Mouse (Mus musculus) hindbrain, embryonic 16.5 days (tissue): ENCODE data around the gene Sdk2. TPM values are rescaled to one million over a fixed set of nuclear protein-coding genes. Genes with fewer than 3 reads are reported as not detected.

Experiments used
- ATAC-seq: fragments of 200-750 bp; cut with Nextera tagmentation; 2 replicates; pipeline ENCODE4 v1.8.0; 2017; ENCODE audit warnings: moderate TSS enrichment, moderate library complexity
- H3K27ac ChIP-seq: fragments of 300-500 bp; sonication (generic); 2 replicates; pipeline ENCODE4 v1.5.1; 2014; ENCODE audit warnings: low read depth, mild to moderate bottlenecking, control low read depth, low read length, moderate library complexity
- H3K27me3 ChIP-seq: fragments of 300-500 bp; sonication (generic); replicated peaks from 2 replicates; pipeline ENCODE4 v1.6.1; 2014; ENCODE audit warnings: low read length; ENCODE audit not compliant: control insufficient read depth, insufficient read depth
- H3K36me3 ChIP-seq: fragments of 300-500 bp; sonication (generic); 2 replicates; pipeline ENCODE4 v1.6.1; 2014; ENCODE audit warnings: mild to moderate bottlenecking, low read length, moderate library complexity, mixed read lengths; ENCODE audit not compliant: control insufficient read depth, insufficient read depth
- H3K4me1 ChIP-seq: fragments of 300-500 bp; sonication (generic); 2 replicates; pipeline ENCODE4 v1.6.1; 2014; ENCODE audit warnings: low read depth, low read length; ENCODE audit not compliant: control insufficient read depth, insufficient read depth
- H3K4me2 ChIP-seq: fragments of 300-500 bp; sonication (generic); 2 replicates; pipeline ENCODE4 v1.6.1; 2014; ENCODE audit warnings: mild to moderate bottlenecking, low read length, control low read depth, moderate library complexity
- H3K4me3 ChIP-seq: fragments of 300-500 bp; sonication (generic); 2 replicates; pipeline ENCODE4 v1.5.1; 2014; ENCODE audit warnings: mild to moderate bottlenecking, low read length, control low read depth, moderate library complexity
- H3K9ac ChIP-seq: fragments of 300-500 bp; sonication (generic); 2 replicates; pipeline ENCODE4 v1.6.1; 2014; ENCODE audit warnings: low read depth, mild to moderate bottlenecking, control low read depth, low read length, moderate library complexity
- H3K9me3 ChIP-seq: fragments of 300-500 bp; sonication (generic); 2 replicates; pipeline ENCODE4 v1.6.1; 2014; ENCODE audit warnings: mild to moderate bottlenecking, low read length, moderate library complexity; ENCODE audit not compliant: control insufficient read depth
- WGBS: fragments of 180-500 bp; shearing (Covaris S2); extraction: QIAGEN DNeasy Blood & Tissue Kit; methylation state at CpG from one replicate; pipeline ENCODE4 v1.1.7; 2014; 5-methylcytosine and 5-hydroxymethylcytosine counted together
- polyA plus RNA-seq: library from polyadenylated mRNA; unstranded; fragments of >200 nt; fragmentation: Nextera tagmentation; extraction: Ambion mirVana; gene quantifications from 2 replicates; pipeline ENCODE4 v1.2.1, GENCODE M21; 2015

Sdk2 gene
- polyA plus RNA-seq, 1 experiment from 2014 or later: 3.3 TPM

GRCm38 (mm10) chr11:113729239-113729638 lies 337.6 kb downstream of the Sdk2 start:
- 75% methylated on average over 21 of the region's 21 CpGs for WGBS
- peaks cover 20% of the 10 kb centered on the region for H3K4me1 ChIP-seq

GRCm38 (mm10) chr11:113727992-113728391 lies 338.9 kb downstream of the Sdk2 start:
- Histone ChIP-seq H3K27me3 (no peaks in the 10 kb centered on the region), H3K4me3 (no peak overlapping the region), H3K27ac (no peak overlapping the region), H3K4me2 (no peak overlapping the region), H3K4me1 (peaks cover 14% of the 10 kb centered on the region), H3K9ac (no peak overlapping the region), H3K36me3 (peaks cover 24% of the 10 kb centered on the region), H3K9me3 (no peaks in the 10 kb centered on the region)
- WGBS: 71% methylated on average over 6 of the region's 6 CpGs
- no peak for ATAC-seq

More at GRCm38 (mm10) chr11:113729239-113729638, 337.6 kb downstream of the Sdk2 start:
- H3K27ac ChIP-seq: no peak overlapping the region
- ATAC-seq: no peak
- no peaks in the 10 kb centered on the region for H3K9me3 ChIP-seq
- H3K4me2 ChIP-seq: no peak overlapping the region
- H3K9ac ChIP-seq: no peak overlapping the region
- H3K4me3 ChIP-seq: no peak overlapping the region
- peaks cover 24% of the 10 kb centered on the region for H3K36me3 ChIP-seq
- no peaks in the 10 kb centered on the region for H3K27me3 ChIP-seq

- Histone ChIP-seq H3K4me3 (no peak overlapping the region), H3K27ac (no peak overlapping the region), H3K4me1 (peaks cover 17% of the 10 kb centered on the region), H3K36me3 (peaks cover 24% of the 10 kb centered on the region), H3K27me3 (no peaks in the 10 kb centered on the region), H3K9ac (no peak overlapping the region), H3K4me2 (no peak overlapping the region), H3K9me3 (no peaks in the 10 kb centered on the region)
- 72% methylated on average over 14 of the region's 14 CpGs for WGBS
- ATAC-seq: no peak
Measured at GRCm38 (mm10) chr11:113726994-113727888, 339.6 kb downstream of the Sdk2 start.
